Mouse (Mus musculus): ENCODE results near the gene Rbm19.

DNA sequence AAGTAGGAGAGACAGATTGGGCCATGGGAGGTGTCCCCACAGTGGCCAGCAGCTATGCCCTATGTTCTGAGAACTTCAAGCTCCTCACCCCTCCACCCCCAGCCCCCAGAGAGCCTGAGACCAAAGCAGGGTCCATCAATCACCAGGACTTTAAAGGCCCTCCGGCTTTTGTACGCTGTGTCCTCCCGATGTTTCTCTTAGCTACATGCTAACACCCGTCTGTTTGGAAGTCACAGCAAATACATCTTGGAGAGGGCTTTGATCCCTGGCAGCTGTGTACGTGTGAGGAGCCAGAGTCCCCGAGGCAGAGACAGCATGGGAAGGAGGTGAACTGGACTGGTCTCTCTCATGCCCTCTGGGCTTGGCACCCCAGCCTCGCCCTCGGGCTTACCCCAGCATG lies 14.2 kb upstream of the Rbm19 start:
- TF ChIP-seq CTCF (IDR thresholded peaks at IDR 0.05; ENCODE audit: control insufficient read depth, insufficient read depth, insufficient read length) (no peak), USF1 (IDR thresholded peaks at IDR 0.05; ENCODE audit: low read depth) (no peak)
